Mouse (Mus musculus): ENCODE data around the gene Bmp7. TPM values are rescaled to one million over a fixed set of nuclear protein-coding genes. Genes with fewer than 3 reads are reported as not detected.

Gene Bmp7
- total RNA-seq, 2 experiments from 2014 or later = not detected

DNA sequence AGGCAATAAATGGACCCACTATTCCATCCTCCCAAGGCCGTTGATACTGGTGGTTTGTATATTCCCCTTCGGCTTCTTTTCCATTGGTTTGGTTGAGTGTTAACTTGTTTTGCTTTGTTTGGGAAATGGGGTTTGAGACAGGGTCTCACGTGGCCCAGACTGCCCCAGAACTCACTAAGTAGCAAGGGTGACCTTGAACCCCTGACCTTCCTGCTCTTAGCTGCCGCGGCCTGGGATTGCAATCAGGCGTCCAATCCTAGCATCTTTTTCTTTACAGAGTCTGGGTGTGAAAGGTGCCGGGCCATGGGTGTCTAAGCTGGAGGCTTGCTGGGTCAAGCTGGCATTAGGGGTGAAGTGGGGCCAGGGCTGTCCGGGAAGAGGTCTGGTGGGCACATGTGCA is 79.5 kb downstream of the Bmp7 start:
- ATAC-seq (replicated peaks; ENCODE audit: poor library complexity) = no peak

DNA sequence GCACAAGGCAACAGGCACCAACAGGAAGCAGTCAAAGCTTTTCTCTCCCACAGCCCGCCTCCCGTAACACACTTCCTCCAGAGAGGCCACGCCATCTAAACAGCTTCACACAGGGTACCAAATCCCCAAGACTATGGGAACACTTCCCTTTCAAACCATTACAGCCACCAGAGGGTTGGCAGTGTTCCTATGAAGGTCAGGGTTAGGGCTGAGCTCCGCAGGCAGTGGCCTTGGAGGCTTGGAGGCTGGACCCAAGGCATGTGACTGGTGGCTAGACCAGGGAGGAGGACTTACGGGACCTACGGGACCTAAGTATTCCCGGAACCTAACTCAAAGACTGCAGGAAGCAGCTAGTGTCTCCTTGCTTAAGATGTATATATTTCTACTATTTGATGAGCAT is 80.0 kb downstream of the Bmp7 start:
- ATAC-seq (replicated peaks; ENCODE audit: poor library complexity) = no peak

DNA sequence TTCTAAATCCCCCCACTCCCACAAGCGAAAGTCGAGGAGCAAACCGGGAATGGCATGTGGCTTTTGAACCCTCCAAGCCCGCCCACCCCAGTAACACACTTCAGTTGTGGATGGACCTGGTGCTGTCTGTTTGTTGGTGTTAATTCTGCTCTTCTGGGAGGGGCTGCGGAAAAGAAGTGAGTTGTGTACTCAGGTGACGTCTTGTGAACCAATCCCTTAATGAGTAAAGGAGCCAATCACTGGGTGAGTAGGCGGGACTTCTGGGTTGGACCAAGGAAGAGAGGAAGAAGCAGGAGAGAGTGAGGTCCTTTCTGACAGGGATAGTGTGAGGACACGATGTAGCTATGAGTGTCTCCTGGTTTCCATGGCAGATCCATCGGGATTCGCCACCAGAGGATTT is 83.1 kb downstream of the Bmp7 start:
- no peak for ATAC-seq (replicated peaks; ENCODE audit: poor library complexity)

DNA sequence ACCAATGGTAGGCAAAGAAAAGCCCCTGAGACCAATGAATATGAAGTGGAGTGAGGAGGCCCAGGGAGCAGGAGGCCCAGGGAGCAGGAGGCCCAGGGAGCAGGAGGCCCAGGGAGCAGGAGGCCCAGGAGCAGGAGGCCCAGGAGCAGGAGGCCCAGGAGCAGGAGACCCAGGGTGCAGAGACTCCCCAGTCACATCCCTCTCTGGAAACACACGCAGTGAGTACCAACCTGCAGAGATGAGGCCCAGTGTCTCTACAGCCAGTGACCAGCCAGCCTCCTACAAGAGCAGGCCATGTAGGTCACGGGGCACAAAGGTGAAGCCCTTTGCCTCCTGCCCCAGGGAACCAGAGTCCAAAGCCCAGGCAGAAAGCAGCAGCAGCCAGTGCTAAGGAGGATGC is 83.6 kb downstream of the Bmp7 start:
- no peak for ATAC-seq (replicated peaks; ENCODE audit: poor library complexity)

DNA sequence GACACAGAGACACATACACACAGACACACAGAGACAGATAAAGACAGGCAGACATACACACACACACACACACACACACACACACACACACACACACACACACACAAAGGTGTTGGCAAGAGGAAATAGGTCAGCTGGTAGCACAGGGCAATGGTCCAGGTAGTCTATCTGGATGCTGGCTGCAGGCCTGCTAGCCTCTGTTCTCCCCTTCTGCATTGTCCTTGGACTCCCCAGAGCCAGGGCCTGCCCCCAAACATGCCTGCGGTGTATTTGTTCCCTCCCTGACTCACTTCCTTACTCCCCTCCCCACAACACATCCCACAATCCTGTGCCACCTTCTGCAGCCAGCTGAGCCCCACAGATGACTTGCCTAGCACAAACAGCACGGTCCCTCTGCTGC is 86.0 kb downstream of the Bmp7 start:
- no peak for ATAC-seq (replicated peaks; ENCODE audit: poor library complexity)

DNA sequence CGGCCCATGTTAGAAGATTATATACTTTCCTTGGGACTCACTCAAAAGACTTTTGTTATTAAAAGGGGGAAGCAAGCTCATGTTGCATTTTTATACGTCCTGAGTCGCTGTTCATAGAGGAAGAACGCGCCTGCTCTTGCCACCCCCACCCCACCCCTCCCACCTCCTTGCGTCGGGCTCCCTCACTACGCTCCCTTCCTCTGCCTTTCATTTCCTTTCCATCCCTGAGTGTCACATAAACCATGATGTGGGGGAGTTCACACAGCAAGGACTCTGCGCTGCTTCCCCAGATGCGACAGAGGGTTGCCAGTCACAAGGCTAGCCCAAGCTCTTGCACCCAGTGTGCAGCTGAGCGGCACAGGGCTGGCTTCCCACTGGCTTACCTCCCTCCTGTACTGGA is 88.3 kb downstream of the Bmp7 start:
- no peak for ATAC-seq (replicated peaks; ENCODE audit: poor library complexity)

DNA sequence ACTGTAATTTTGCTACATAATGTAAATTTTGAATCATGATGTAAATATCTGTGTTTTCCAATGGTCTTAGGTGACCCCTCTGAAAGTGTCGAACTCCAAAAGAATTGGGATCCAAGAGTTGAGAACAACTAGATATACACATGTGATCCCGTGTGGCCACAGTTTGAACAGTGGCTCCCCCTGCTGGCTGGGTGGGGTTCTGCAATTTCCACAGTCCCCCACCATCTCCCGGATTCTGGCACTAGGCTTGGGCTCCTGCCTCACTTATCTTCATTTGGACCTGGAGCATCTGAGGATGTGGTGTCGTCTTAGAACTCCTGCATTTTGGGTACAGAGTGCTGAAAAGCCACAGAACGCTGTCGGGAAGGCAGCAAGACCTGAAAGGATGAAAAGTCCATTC is 91.9 kb downstream of the Bmp7 start:
- ATAC-seq (replicated peaks; ENCODE audit: poor library complexity) = peak; percentile 68

DNA sequence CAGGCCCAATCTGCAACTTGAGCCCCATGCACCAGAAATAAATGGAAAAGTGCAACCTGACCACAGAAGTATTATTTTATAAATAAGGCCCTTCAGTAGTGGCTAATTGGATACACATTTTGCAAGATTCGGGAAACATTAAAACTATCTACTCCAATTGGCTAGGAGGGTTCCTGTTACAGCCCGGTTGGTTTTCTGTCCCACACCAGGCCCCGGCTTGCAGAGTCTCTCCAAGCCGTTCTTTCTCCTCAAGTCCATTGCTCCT is 93.9 kb downstream of the Bmp7 start:
- ATAC-seq (replicated peaks; ENCODE audit: poor library complexity) = no peak

DNA sequence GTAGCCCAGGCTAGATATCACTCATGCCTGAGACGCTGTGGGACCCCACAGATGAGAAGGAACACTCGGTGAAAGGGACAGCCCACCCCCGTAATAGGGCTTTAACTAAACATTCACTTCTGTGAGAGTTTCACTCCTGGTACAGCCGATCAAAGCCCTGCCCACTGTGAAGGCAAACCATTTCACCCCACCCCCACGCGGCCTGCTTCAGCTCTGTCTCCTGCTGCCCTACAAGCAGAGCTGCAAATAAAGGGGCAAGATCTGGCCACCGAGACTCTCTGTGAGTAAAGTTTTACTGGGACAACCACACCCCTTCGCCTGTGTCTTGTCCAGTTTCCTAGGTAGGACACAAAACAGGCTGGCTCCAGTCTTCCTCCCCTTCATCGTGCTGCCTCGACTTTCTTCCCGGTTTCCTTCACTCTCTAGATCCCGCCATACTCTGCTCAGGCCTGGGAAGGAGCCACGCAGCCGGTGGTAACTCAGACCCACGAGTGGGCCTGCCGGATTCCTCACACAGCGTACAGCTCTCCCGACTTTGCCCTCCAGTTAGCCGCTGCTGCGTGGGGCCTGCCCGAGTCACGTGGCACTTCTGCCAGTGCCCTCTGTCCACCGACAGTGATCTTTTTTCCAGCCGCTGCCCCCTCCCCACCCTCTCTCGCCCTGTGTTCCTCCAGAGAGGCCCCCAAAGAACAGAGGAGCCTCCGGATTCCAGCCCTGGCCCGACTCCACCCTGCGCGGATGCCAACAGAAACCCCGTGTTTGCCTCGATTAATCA is 94.4 kb downstream of the Bmp7 start:
- ATAC-seq (replicated peaks; ENCODE audit: poor library complexity) = no peak

DNA sequence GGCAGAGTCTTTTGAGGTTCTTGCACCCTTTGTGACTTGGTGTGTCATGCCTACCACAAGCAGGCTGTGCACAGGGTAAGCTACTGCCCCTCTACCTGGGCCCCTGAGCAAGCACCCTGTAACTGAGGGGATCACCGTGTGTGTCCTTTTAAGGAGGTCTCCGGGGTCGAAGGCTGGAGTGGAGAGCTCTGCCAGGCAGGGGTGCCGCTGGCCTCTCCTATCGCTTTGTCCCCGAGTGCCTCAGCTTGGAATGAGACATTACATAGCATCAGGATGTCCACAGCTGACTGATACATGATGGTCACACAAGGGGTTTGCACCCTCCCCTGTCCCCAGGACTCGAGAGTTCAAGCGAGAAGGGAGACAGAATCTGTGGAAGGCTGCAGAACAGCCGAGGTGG is 96.2 kb downstream of the Bmp7 start:
- no peak for ATAC-seq (replicated peaks; ENCODE audit: poor library complexity)

DNA sequence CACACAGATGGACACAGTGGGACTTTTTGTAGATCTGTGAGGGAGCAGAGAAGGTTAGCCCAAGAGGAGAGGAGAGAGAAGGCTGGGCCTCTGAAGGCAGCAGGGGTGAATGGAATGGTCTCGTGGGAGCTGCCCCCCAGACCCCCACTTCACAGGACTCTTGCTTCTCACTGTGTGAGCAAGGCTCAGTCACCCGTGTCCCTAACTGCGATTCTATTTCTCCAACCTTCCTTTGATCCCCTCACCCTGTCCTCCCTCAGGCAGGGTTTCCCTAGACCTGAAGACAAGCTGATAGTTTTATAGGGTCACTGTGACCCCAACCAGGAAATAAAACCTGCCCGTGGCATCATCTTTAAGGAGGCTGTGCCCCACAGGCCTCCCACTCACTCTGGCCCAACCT is 97.8 kb downstream of the Bmp7 start:
- no peak for ATAC-seq (replicated peaks; ENCODE audit: poor library complexity)

DNA sequence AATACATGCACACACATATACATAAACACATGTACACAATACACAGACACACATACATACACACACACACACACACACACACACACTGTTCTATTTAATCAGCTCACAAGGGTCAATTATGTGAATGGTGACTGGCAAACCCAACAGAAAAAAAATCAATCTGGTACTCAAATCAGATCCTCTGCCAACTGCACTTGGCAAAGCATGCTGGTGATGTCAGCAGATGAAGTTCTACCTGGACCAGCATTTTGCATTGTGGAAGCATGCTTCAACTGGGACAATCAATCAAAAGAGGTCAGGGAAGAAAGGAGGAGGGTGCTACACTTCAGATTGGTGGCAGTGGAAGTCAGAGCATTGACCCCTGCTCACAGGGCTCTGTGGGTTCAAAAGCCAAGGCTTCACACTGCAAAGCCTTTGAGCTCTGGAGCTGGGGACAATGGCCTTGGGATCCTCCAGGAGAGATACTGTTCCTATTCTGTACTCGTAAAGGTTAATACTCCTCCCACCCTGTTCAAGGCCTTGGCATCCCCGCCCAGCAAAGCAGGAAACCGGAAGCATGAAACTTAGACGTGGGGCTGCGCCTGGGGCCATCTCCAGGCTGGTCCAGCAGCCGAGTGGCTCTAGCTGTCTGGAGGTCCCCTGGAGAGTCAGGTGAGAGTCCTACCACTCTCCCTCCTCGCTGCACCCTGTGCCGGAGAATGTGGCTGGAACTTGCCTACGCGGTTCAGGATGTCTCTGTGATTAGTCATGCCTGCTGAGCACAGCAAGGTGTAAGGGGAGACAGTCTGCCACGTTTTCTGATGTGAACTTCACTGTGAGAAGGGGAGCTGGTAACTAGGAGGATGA is 99.0 kb downstream of the Bmp7 start:
- no peak for ATAC-seq (replicated peaks; ENCODE audit: poor library complexity)

DNA sequence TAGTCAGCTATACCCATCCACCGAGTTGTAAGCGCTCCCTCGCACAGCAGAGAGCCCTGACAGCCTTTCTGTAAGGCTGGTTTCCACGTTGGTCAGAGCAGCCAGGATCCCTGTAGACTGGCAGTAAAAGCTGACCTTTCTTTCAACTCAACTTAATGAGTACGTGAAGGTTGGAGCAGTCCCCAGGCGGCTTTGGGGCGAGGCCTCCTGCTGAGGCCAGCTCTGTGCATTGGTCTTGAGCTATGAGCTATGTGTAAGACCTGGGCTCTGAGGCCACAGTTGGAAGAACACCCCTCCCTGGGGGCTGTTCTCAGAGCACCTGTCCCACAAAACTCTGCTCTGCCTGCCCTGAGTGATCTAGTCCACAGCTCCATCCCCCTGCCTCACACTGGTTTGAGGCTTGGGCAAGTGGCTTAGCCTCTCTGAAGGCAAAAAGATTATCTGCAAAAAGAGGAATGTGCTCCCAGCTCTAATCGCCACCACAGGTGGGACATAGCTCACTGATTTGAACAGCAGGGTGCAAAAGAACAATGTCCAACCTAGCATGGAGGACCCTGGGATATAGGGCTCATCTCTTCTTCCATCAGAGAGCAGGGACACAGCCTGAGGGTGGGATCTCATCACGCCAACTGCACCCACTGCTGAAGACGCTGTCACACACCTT is 100.7 kb downstream of the Bmp7 start:
- ATAC-seq (replicated peaks; ENCODE audit: poor library complexity) = no peak

DNA sequence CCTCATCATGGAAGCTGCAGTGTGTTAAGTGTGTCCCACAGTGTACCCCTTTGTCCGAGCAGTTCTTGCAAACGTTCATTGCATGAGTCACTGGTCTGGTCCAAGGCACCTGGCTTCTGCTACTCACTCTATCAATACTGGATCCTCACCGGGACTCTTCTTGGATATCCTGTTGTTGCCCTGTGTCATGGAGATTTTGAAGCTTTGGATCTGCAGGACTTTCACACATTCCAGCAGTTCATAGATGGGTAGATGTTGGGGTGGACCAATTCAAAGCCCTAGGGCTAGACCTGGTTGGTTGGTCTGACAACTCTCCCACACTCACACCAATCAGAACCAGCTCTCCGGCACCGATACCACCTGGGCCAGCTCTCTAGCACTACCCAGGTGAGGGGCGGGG is 103.6 kb downstream of the Bmp7 start:
- no peak for ATAC-seq (replicated peaks; ENCODE audit: poor library complexity)

DNA sequence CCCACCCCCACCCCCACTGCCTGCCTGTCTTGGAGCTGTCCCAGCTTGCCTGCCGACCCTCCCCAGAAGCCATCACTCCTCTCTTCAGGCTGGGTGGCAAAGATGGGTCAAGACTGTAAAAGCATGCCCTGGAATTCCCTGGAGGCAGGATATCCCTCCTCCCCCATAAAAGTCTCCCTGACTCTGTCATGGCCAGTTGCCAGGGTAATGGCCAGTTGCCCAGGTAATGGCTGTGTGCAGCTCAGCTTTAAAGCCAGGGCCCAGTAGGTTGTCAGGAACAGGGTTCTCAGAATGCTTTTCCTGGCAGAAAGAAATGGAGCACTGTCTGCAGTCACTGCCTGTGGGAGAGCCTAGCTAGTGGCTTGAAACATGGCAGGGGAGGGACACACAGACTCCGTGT is 106.9 kb downstream of the Bmp7 start:
- no peak for ATAC-seq (replicated peaks; ENCODE audit: poor library complexity)

DNA sequence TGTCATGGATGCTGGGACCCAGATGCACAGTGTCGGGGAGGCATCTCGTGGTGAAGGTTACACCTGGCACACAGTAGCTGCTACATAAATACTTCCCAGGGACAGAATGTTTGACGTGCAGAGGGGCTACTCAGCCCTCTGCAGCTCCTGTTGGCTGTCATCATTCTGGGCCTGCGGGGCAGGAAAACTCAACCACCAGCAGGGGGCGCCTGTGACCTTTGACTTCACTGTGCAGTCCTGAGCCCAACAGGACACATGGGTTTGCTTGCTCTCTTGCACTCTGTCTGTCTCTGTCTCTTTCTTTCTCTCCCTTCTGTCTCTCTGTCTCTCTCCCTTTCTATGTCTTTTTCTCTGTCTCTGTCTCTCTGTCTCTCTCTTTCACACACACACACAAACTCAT is 108.4 kb downstream of the Bmp7 start:
- peak; percentile 76 for ATAC-seq (replicated peaks; ENCODE audit: poor library complexity)

DNA sequence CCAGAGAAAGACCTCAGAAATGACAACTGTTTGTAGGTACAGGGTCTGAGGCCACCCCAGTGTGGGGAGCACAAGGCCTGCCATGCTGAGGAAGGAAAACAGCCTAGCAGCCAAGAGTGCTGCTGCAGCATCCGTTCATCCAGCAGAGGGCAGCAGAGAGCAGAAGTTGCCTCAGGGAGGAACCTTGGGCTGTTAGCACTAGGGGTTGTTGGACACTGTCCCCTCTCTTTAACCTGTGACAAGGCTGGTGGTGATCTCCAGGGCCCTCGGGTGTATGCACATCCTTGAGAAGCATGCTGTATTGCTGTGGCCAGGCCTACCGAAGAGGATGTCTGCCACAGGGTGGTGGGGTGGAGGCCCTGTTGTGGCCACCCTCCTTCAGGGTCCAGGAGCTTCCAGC is 109.0 kb downstream of the Bmp7 start:
- peak; percentile 85 for ATAC-seq (replicated peaks; ENCODE audit: poor library complexity)

DNA sequence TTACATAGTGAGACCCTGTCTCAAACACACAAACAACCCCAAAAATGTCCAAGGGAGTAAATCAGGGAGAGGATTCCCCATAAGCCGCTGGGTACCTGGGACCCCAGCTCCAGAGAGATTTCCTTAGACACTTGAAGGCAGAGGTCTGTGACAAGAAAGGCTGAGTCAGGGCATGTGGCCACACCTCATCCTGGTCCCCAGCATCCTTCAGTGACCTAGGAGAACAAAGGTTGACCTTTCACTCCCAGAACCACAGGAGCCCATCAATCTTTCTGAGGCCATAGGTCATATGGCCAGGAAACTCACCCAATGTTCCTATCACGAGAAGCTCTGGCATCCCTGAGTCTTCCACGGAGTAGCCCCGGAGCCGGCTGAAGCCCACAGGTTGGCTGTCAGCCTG is 111.9 kb downstream of the Bmp7 start:
- no peak for ATAC-seq (replicated peaks; ENCODE audit: poor library complexity)

DNA sequence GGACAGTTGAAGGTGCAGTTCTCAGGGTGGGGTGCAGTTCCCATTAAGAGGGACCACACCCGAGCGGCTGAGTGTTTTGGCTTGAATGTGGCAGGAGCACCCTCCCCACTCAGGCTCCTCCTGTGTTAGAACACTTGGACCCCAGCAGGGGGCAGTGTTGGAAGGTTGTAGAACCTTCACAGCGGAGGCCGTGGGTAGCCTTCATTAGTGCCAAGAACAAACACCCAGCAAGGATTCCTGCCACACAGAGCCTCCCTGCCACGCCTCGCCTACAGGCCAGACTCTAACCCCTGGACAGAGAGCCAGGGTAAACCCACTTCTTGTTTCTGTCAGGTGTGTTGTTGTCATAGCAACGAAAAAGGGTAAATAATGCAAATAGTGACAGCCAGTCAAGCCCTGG is 112.6 kb downstream of the Bmp7 start:
- ATAC-seq (replicated peaks; ENCODE audit: poor library complexity) = peak; percentile 47; the same call in 1 of the 2 replicates

DNA sequence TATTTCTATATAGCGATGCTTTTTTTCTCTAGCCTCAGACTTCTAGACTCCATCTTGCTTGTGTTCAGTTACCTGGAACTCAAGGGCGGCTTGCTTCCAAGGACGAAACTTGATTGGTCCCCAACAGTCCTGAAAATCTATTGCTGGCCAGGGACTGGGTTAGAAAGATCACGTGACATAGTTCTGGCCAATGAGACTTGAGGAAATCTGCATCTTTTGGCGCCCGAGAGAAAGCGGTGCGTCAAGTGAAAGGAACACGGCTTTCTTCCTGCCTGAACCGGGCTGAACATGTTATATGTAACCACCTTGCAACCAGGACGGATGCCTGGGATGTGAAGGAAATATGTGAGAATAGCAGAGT is 114.4 kb downstream of the Bmp7 start:
- no peak for ATAC-seq (replicated peaks; ENCODE audit: poor library complexity)

DNA sequence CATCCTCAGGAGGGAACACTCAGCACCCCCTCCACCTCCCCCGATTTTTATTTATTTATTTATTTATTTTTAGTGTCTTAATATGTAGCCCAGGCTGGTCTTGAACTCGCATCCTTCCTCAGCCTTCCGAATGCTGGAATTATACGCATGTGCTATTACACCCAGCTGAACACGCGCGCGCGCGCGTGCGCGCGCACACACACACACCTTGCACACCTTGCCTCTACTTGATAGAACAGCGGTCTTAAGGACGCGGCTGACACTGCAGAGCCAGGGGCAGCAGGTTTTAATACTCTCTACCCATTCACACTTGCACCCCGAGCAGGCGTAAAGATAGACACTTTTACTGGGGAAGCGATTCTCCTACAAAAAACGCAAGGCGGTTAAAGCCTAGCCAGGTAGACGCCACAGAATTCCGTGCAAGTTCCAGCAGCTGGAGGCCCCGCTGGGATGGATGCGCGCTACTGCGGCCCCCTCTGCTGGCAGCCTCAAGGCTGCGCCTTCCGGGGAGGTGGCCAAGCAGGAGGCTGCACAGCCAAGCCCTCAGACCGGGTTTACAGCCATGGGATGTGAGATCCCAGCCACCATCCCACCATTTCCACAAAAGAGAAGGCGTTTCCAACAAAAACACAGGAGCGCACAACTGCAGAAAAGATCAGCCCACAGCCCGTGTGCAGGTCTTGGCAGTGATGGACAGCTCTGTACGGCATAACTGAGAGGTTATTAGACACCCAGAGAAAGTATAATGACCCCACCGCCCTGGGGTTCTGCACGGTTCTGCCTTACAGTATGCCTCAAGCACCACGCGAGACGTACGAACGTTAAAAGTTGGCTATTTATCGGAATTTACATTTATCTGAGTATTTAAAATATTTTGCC is 115.0 kb downstream of the Bmp7 start:
- ATAC-seq (replicated peaks; ENCODE audit: poor library complexity) = peak; percentile 56

Measured in megakaryocyte progenitor cell, adult 5-6 weeks (primary cell).